Mouse (Mus musculus) left cerebral cortex, adult 8-10 months (tissue): Measurements from ENCODE around the gene Pex7. TPM values are rescaled to one million over a fixed set of nuclear protein-coding genes. Genes with fewer than 3 reads are reported as not detected.
"Not testable (repeated sequence)": the region's sequence is repeated elsewhere in the genome, so short reads cannot be mapped to it uniquely, and the experiment has no call there.

ENCODE experiments used
- DNase-seq, 2 experiments: peaks; one replicate each; pipeline ENCODE4 v3.0.0; 2022; ENCODE audit warnings: low spot score in 2 of 2
- total RNA-seq, 4 experiments: library from RNA; stranded (reverse); gene quantifications; 2 replicates each; pipeline ENCODE4 v1.2.4; 2022

Gene Pex7
- total RNA-seq, 4 experiments from 2014 or later: 24.3 to 28.5 (median 26.6) TPM

DNA sequence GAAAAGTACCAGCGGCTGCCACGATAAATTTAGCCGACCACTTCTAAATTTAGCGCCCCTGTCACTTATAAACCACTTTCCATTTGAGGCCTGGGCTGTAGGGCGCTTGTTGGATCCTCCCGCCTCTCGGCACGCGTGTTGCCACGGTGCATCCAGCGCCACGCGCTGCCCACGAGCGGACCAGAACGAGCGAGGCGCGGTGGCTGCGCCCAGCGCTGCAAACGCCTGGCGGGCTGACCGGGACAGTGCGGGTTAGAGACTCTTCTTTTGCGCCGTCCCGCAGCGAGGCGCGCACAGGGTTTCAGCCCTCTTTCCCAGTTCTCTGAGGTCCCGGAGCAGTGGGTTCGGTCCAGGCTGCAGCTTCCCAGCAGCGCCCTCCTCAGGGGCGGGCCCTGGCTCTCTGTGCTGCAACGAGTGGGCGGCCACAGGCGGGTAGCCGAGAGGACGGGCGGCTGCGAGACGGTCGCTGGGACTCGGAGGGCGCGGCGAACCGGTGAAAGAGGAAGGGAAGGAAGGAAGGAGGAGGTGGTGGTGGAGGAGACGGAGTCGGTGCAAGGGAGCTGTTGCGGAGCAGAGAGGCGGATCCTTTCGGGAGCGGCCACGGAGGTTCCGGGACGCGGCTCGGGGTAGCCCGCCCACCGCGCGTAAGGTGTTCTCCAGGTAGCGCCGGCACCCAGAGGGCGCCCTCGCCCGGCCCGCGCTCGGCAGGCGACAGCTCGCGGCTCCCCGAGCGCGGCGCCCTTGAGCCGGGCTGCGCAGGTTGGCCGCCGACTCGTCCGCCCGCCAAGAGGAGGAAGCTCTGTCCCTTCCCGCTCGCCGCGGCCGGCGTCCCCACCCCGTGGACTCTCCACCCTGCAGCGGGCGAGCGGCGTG, 26.3 kb upstream of the Pex7 start:
- peak; percentile 63 to 72 for DNase-seq

DNA sequence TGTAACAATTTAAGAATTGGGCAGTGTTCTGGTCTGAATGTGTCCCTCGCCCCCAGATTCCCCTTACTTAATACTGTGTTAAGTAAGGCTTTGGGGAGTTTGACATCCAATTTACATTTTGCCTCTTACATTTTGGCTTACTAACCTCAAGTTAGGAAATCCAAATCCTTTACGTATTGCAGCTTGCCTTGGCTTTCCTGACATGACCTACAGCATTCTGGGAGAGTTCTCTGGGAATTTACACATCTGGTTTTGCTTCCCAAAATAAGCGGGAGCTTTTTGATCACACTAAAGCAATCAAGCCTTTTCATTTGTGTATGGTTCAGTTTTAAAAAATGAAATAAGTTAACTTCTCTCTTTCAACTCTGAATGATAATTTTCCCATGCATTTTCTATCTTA, 25.5 kb upstream of the Pex7 start:
- DNase-seq: no peak

DNA sequence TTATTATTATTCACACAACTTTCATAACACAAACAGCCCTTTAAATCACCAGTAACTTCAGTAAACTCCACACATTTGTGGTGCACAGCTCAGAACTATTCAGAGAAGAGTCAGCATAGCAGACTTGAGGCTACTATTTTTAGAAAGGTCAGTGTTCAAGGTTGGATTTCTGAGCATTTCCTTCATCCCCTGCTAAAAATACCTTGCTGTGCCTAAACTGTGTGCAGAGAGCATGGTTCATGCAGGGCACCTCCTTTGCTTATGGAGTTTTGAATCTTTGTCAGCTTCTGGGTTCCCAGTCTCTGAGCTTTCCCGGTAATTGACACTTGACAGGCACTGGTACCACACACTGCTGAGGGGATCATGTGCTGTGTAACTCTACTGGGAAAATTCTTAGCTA, 20.7 kb upstream of the Pex7 start:
- no peak for DNase-seq

DNA sequence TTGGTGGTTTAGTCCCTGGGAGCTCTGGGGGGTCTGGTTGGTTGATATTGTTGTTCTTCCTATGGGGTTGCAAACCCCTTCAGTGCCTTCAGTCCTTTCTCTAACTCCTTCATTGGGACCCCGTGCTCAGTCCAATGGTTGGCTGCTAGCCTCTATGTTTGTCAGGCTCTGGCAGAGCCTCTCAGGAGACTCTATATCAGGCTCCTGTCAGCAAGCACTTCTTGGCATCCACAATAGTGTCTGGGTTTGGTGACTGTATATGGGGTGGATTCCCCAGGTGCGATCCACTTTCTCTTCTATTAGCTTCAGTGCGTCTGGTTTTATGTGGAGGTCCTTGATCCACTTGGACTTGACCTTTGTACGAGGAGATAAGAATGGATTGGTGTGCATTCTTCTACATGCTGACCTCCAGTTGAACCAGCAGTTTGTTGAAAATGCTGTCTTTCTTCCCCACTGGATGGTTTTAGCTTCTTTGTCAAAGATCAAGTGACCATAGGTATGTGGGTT, 19.0 kb upstream of the Pex7 start:
- DNase-seq: not testable (repeated sequence)

DNA sequence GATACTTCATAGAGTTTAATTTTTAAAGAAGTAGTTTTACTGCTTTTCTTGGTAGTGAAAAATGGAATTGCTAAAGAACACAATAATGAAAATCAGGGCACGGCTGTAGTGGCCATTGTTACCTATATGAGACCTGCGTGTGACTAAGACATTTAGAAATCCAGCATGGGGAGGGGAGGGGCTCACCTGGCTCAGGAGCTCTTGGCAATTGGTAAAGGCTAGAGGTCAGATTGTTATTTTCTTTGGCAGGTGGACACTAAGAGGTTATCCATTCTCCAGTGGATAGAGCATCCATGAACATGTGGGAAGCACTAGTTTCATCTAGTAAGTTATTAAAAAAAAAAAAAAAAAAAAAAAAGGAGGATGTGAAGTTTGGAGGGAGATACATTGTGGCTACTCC, 16.8 kb upstream of the Pex7 start:
- no peak for DNase-seq

DNA sequence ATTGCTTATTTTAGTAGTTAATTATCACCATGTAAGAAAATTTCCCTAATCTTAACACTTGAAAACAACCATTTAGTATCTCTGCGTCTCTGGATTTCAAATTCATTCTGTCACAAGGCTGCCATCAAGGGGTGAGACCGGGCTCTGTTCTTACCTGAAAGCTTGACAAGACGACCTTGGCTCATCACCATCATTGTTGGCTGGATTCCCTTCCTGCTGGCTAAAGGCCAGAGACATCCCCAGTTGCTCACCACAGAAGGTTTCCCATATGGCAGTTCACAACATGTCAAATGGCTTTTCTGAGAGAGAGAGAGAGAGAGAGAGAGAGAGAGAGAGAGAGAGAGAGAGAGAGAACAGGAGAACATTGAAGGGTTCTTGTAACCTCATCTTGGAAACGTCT, 14.9 kb upstream of the Pex7 start:
- no peak for DNase-seq

DNA sequence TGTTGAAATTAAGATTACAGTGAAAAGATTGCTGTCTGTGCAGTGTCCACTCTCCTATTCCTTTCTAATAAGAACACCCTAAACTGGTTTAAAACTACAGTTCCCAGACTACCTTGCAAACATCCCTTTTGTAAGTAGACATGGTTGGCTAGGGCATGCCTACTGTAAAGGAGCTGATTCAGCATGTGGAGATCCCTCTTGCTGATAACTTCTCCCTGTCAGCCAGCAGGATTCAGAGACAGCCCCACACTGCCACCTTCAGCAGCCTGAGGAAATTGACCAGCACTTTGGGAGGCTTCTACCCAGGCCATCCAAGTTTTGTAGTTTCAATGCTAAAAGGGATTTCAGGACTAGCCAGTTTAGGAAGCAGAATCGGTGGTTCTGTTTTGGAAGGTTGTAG, 7.8 kb upstream of the Pex7 start:
- peak in 1 of 2 experiments; percentile 54 for DNase-seq

DNA sequence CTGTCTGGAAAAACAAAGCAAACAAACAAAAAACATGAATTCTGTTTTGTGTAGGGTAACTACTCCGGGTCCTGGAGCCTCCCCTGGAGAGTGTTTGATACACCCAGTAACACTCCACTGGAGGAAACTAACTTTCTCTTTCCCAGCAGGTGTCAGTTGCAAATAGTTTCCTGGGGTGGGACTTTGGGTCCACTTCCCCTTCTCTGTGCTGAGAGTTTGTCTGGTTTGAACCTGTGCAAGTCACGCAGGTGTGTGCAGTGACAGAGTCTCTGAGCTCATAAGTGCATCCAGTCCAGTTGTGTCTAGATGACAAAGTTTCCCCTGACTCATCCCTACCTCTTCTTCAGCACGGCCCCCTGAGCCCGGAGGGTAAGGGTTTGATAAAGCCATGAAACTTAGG, 6.3 kb upstream of the Pex7 start:
- DNase-seq: no peak

DNA sequence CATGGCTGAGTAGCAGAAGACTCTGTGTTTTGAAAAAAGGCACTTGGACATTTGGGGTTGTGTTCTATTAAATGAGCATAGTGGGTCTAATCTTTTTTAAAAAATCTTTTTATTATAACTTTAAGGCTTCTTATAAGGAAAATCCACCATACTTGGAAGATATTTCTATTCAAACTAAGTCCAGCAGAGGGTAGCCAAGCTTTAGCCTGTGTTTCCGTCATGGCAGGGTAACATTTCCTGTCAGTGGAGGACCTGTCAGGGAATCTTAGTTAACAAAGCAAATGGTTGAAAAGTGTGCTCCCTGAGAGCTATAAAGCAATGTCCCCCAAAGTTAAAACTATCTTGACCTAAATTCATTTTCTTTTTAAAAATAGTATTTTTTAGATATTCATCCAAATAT, 4.1 kb upstream of the Pex7 start:
- no peak for DNase-seq

DNA sequence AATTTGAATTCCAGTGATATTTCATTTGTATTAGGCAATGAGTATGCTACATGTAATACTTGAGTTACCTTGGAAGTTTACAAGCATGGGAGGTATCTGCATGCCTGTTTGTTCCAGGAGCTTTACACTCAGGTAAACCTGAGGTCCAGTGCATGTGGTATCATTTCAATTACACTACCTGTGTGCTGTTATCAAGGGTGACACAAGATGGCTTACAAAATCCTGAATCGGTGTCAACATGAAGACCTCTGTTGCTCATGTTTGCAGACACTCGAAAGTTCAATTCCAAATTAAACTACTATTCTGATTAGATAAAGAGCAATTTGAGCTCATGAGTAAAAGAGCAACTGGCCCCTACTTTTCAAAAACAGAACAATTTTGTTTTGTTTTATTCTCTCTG, 3.0 kb upstream of the Pex7 start:
- DNase-seq: no peak

DNA sequence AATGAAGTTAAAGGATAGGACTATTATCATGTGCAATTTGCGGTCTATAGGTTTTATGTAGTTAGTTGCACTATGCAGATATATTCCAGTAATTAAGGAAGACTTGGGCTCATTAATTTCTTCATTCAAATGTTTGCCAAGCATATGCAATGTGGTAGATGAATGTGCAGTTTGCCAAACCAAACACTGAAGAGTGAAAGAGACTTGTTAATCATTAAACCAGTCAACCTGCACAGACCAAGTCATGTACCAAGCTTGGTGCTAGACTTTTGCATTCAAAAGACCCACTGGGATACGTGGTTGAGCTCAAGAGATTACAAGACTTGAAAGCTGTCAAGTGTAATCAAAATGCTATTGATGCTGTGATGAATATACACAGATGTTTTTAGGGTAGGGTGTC, 587 bp upstream of the Pex7 start:
- DNase-seq: no peak

DNA sequence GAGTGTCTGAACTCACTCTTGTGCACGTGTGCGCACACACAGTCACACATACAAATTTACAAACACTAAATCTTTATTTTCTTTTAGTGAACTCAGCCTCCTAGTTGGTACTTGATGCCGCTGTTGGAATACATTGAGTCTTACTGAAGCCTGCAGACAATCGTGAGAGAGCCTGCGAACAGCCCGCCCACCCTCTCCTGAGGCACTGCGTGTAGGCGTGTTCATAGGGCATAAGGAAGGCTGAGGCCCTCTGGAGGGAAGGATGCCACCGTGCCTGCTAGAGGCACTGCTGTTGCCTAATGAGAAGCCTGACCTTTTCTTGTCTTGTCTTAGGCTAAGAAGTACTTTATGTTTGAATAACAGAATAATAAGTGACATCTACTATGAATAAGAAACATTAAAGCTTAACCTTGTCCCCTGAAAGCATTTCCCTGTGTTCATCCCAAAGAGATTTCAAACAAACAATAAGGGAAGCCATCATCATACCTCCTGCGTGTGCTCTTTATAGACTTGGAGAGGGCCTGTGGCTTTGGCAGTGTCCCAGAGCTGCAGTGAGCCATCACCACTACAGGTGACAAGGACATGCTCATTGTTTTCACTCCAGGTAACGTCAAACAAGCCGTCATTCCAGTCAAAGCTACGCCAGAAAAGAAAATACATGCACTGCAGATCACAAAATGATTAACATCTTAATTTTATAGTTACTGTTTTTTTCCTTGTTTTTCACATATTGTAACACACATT, 3.2 kb downstream of the Pex7 start:
- peak; percentile 39 to 88 for DNase-seq

DNA sequence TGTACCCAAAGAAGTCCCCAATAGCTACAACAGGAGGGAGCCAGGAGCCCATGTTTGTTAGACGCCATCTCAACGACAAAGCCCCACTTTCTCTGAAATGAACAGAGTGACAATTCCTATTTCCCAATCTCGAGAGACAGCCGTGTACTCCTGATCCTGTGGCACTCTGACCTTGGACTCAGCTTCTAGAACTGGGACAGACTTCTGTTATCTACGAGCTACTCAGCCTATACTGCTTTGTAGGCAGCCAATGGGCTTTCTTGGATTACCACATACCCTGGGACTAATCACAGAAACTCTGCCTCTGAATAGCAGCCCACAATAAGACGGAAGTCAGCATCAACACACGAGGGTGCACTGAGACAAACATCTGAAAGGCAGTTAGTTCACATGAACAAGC, 5.5 kb downstream of the Pex7 start:
- DNase-seq: no peak

DNA sequence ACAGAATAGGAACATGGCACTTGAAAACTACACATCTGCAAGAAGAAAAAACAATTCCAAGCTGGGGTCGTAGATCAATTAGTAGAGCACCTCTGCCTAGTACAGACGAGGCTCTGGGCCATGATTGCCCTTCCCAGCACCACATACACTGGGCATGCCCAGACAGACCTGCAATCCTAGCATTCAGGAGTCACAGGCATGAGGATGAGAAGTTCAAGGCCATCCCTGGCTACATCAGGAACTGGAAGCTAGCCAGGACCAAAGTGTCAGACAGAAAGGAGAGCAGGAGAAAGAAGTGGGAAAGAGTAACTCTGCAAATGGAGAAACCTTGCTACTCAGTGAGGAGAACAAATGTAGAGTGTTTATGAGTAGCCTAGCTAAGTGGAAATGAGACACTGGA, 7.3 kb downstream of the Pex7 start:
- DNase-seq: no peak

DNA sequence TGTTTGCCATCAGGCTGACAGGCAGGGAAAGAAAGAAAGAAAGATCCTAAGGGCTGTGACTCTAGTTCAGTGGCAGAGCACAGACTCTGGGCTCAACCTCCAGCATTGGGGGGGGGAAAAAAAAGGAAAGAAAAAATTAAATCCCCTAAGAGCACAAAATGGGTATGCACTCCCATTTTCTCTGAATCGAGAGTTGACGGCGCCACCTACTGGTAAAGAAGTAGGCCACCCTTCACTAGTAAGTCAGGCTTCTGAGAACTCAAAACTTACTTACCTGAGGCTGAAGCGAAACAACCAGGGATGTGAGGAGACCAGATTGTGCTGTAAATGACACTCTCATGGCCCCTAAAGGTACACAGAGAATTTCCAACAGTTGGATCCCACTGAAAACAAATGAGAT, 13.5 kb downstream of the Pex7 start:
- no peak for DNase-seq

DNA sequence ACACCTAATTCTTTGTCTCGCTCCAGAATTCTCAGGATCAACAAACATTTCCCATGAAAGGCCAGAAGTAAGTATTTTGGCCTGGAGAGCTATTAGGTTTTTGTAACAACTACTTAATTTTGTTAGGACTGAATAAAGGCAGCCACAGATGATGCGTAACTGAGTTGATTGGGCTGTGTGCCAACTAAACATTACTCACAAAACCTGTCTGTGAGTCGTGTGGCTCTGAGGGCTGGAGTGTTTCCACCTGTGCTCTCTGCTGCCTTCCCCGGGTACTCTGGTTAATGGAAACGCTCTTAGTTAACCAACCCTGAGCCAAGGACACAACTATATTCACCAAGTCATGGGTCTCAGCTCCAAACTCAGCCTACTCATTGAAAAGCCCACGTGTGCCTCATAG, 14.3 kb downstream of the Pex7 start:
- DNase-seq: no peak

DNA sequence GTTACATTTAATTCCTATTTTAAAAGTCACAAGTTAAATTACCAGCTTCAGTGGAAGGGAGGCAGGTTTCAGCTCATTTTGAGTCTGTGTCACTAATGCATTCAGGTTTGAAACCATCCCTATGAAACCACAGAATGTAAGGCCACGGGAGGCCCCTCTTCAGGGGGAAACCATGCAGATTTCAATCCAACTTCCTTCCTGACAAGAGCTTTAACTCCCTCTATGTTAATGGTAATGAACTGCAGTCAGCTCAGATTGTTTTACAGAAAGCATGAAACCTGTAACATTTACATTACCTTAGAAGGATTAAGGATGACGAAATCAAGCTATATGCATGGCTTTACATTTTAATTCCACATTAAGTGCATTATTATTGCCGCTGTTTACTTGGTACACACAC, 15.8 kb downstream of the Pex7 start:
- no peak for DNase-seq

DNA sequence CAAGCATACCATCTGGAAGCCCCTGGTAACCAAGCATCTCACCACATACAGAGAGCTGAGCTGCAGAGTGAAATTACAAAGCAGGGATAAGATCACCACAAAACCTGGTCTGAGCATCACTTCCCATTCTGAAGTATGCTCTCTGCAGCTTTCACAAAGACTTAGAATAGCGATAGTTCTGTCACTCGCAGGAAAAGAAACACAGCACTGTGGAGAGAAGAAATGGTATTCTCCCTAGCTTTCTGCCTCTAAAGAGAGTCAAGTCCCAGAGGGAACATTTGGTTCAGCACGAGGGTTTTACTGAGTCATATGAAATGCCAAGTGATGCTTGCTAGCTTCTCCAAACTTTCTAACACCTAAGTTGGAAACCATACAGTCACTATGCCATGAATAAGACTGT, 17.6 kb downstream of the Pex7 start:
- DNase-seq: no peak

DNA sequence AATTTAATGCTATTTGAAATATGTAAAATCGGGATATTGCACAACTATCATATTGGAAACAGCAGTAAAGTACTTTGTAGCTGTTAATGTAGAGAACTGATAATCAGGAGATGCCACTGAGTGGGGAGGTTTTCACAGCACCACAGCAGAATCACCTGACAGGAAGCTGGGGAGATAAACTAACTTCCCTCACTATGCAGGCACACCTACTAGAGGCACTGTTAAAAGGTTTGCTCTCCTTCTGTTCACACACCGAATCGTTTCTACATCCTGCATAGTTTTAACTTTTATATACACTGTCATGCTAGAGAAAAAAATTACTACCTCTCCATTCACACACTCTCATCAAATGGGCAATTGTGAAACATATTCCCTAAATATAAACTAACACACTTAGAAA, 21.2 kb downstream of the Pex7 start:
- no peak for DNase-seq

DNA sequence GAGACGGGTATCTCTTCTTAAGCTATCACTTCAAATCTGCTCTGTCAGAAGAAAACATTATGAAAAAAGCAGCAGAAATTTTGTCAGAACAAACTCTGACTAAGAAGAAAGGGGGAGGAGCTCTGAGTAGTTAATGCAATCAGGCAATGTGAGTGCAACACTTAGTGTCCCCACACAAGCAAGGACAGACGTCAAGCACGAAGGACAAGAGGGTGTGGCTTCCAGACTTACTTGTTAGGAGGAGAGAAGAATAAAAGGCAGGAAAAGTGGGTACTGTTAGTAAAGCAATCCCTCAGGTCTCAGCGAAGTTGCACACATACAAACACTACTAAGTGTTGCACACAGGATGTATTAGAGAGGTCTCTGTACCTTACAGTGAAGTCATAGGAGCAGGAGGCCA, 23.1 kb downstream of the Pex7 start:
- DNase-seq: no peak

DNA sequence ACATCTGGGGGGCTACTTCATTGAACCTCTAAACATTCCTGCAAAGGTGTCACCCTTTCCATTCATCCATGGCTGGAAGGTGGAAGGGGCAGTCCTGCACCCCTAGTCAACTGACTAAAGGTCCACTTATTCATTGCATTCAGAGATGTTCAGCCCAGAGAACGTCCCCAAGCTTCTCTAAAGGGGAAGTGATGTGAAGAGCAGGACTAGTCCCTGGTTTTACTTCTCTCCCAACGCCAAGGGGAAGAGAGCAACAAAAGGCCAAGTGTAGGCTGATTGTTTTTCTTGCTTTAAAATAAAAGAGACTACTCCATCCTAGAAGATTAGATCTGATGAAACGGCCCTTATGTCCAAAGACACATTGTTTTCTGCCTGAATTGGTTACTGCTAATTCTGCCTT, 27.1 kb downstream of the Pex7 start:
- DNase-seq: no peak

DNA sequence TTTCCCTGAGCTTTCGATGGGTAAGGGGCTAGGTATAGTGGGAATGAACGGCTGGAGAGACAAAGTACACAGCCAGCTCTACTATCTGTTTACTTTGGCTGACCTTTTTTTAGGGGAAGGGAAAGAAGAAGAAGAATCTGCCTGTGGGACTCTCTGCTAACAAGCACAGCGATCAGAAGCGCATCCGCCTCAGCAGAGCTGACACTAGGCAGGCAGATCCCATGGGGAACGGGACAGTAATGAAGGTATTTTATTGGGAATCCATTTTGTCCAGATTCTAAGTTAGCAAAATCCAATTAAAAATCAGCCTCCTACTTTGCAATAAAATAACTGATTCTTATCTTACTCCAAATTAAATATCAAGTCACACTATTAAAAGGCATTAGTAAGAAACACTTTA, 28.3 kb downstream of the Pex7 start:
- no peak for DNase-seq

DNA sequence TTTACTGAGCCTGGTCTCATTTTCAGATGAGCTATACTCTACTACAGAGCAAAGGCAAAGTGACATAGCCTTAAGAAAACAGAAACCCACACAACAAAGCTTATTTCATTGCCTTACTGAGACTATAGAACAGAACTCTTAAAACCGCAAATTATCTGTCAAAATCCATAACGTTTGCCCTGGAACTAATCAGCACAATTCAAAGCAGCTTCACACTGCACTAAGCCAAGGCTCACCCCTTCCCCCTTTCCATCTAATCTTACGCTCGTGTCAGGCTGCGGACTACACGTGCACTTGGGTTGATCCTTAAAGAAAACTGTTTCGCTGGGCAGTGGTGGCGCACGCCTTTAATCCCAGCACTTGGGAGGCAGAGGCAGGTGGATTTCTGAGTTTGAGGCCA, 29.8 kb downstream of the Pex7 start:
- DNase-seq: no peak
